Mouse (Mus musculus): ENCODE results near the gene Rnf130.

- TF ChIP-seq TAL1 (IDR thresholded peaks at IDR 0.05; ENCODE audit: low read length) = no peak
- no peak for TF ChIP-seq GATA1 (IDR thresholded peaks at IDR 0.05; ENCODE audit: low read length)
These were observed 8.6 kb upstream of the Rnf130 start for GRCm38 (mm10) chr11:50016503-50016902.
